Mouse (Mus musculus) hindbrain, embryonic 10.5 days (tissue): ENCODE results near the gene Oxnad1. TPM values are rescaled to one million over a fixed set of nuclear protein-coding genes. Genes with fewer than 3 reads are reported as not detected.
A peak's percentile ranks its signal among the peaks of the same experiment; 100 is the strongest.

Experiments
- DNase-seq: peaks from one replicate; pipeline ENCODE4 v3.0.0-alpha.2; 2017; ENCODE audit warnings: low spot score
- H3K27ac ChIP-seq: fragments of 300-500 bp; sonication (generic); 2 replicates; pipeline ENCODE4 v1.5.1; 2016; ENCODE audit warnings: mild to moderate bottlenecking, moderate library complexity
- H3K27me3 ChIP-seq: fragments of 300-500 bp; sonication (generic); 2 replicates; pipeline ENCODE4 v1.6.1; 2016; ENCODE audit warnings: mild to moderate bottlenecking; ENCODE audit not compliant: poor library complexity, insufficient read depth, severe bottlenecking
- H3K36me3 ChIP-seq: fragments of 300-500 bp; sonication (generic); 2 replicates; pipeline ENCODE4 v1.6.1; 2016; ENCODE audit warnings: mild to moderate bottlenecking, moderate library complexity
- H3K4me1 ChIP-seq: fragments of 300-500 bp; sonication (generic); replicated peaks from 2 replicates; pipeline ENCODE4 v1.6.1; 2016; ENCODE audit warnings: mild to moderate bottlenecking
- H3K4me3 ChIP-seq: fragments of 300-500 bp; sonication (generic); 2 replicates; pipeline ENCODE4 v1.5.1; 2016; ENCODE audit warnings: mild to moderate bottlenecking, moderate library complexity
- H3K9me3 ChIP-seq: fragments of 300-500 bp; sonication (generic); 2 replicates; pipeline ENCODE4 v1.6.1; 2016; ENCODE audit warnings: mild to moderate bottlenecking, moderate library complexity
- WGBS: fragments of 180-500 bp; shearing (Covaris S2); methylation state at CpG from one replicate; pipeline ENCODE4 v1.1.7; 2016; 5-methylcytosine and 5-hydroxymethylcytosine counted together
- polyA plus RNA-seq: library from polyadenylated mRNA; unstranded; fragments of >200 nt; fragmentation: Nextera tagmentation; extraction: Ambion mirVana; gene quantifications from 2 replicates; pipeline ENCODE4 v1.2.1, GENCODE M21; 2016

Gene Oxnad1
- polyA plus RNA-seq = 22.2 and 23.0 TPM in 2 replicates

- no peak for DNase-seq
- Histone ChIP-seq H3K36me3 (peaks cover 29% of the 10 kb centered on the region), H3K4me3 (peak within 1 kb of the TSS; percentile 71), H3K9me3 (no peaks in the 10 kb centered on the region), H3K4me1 (peaks cover 23% of the 10 kb centered on the region), H3K27me3 (no peaks in the 10 kb centered on the region), H3K27ac (peak within 1 kb of the TSS; percentile 91)
- WGBS = 4% methylated on average over 22 of the region's 22 CpGs
These were observed at the start of gene Oxnad1 for GRCm38 (mm10) chr14:32084761-32085485. TSS of gene Oxnad1 (plus strand) at chr14:32085374.

GRCm38 (mm10) chr14:32036482-32036881 is 48.7 kb upstream of the Oxnad1 start:
- Histone ChIP-seq H3K36me3 (no peaks in the 10 kb centered on the region), H3K27me3 (no peaks in the 10 kb centered on the region), H3K4me3 (no peak overlapping the region), H3K9me3 (no peaks in the 10 kb centered on the region), H3K4me1 (no peaks in the 10 kb centered on the region), H3K27ac (no peak overlapping the region)
- DNase-seq = no peak
- WGBS = 77% methylated on average over 5 of the region's 5 CpGs

DNA sequence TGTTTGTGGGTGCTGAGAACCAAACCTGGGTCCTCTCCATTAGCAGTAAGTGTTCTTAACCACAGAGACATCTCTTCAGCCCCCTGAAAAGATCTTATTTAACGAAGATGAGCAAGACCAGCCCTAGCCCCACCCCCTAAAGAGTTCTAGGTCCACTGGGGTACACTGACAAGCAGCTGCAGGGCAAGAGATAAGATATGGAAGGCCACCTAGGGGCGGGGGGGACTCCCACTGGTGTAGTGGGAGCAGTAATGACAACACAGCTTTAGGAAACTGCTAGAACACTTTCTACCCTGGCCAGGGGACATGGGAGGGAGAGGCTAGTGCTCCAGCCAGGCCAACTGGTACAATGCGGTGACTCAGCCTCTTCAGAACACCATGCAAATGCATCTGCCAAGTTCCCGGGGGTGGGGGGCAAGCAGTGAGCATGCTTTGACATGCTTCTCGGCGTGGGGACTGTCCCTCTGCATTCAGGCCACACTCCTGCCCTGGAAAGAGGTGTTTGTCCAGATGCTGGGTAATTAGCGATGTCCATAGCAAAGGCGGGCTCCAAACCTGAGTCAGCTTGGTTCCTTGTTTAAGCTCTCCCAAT is 47.4 kb upstream of the Oxnad1 start:
- no peaks in the 10 kb centered on the region for H3K36me3 ChIP-seq
- DNase-seq = no peak
- WGBS = 84% methylated on average over 8 of the region's 8 CpGs
- peak overlapping the region; percentile 16; the same call in 1 of the 2 replicates for H3K27ac ChIP-seq
- H3K9me3 ChIP-seq = no peaks in the 10 kb centered on the region
- H3K27me3 ChIP-seq = no peaks in the 10 kb centered on the region
- no peak overlapping the region for H3K4me3 ChIP-seq
- H3K4me1 ChIP-seq = no peaks in the 10 kb centered on the region

GRCm38 (mm10) chr14:32042108-32042507 is 43.1 kb upstream of the Oxnad1 start:
- WGBS = 68% methylated on average over 5 of the region's 5 CpGs
- H3K4me1 ChIP-seq = no peaks in the 10 kb centered on the region
- no peaks in the 10 kb centered on the region for H3K9me3 ChIP-seq
- no peak overlapping the region for H3K4me3 ChIP-seq
- no peak overlapping the region for H3K27ac ChIP-seq
- no peaks in the 10 kb centered on the region for H3K27me3 ChIP-seq
- no peaks in the 10 kb centered on the region for H3K36me3 ChIP-seq
- DNase-seq = no peak

DNA sequence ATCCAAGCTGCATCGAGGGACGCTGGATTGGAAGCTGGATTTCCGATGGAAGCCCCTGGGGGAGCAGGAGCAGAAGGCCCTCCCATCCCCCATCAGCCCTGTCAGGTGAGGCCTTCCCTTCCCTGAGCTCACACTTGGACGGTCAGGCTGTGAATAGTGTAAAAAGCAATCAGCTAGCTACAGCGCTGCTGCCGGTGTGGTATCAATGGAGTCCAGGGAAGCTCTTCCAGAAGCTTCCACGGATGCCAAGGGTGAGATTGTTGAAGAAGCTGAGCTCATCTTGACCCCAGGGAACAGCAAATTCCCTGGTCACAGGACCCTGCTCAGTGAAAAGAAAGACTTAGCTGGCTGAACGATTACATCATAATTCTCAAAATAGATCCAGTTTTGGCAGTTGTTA is 38.8 kb upstream of the Oxnad1 start:
- no peak for DNase-seq
- H3K27me3 ChIP-seq = no peaks in the 10 kb centered on the region
- H3K36me3 ChIP-seq = no peaks in the 10 kb centered on the region
- H3K9me3 ChIP-seq = no peaks in the 10 kb centered on the region
- WGBS = 81% methylated on average over 8 of the region's 8 CpGs
- 0 out of 2 replicates have a peak overlapping the region, but pooled peaks have one; percentile 9 for H3K27ac ChIP-seq
- H3K4me1 ChIP-seq = no peaks in the 10 kb centered on the region
- H3K4me3 ChIP-seq = no peak overlapping the region

GRCm38 (mm10) chr14:32050171-32050570 is 35.0 kb upstream of the Oxnad1 start:
- Histone ChIP-seq H3K27ac (no peak overlapping the region), H3K4me3 (no peak overlapping the region), H3K27me3 (no peaks in the 10 kb centered on the region), H3K9me3 (no peaks in the 10 kb centered on the region), H3K4me1 (peaks cover 4% of the 10 kb centered on the region), H3K36me3 (no peaks in the 10 kb centered on the region)
- no peak for DNase-seq
- WGBS = 83% methylated on average over 6 of the region's 6 CpGs

GRCm38 (mm10) chr14:32053895-32054294 is 31.3 kb upstream of the Oxnad1 start:
- WGBS = 79% methylated on average over 5 of the region's 5 CpGs
- Histone ChIP-seq H3K36me3 (no peaks in the 10 kb centered on the region), H3K9me3 (no peaks in the 10 kb centered on the region), H3K4me3 (no peak overlapping the region), H3K27ac (no peak overlapping the region), H3K27me3 (no peaks in the 10 kb centered on the region), H3K4me1 (peaks cover 11% of the 10 kb centered on the region)
- DNase-seq = no peak

DNA sequence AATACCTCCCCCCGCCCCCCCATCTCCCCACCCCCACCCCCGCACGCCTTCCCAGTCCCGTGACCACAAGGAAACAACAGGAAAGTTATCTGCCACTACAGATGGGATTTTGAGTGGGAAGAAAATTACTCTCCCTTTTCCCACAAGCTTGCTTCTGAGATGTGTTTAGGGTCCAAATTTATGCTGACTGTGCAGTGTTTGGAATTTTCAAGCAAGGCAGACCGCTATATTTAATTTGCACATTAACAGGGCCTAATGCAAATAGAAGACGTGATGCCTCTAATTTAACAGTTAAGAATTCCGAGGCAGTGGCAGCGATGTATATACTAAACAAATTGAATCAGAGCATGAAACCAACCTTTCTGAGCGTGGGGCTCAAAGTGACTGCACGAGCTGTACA is 30.4 kb upstream of the Oxnad1 start:
- DNase-seq = no peak
- peaks cover 11% of the 10 kb centered on the region for H3K4me1 ChIP-seq
- WGBS = 72% methylated on average over 10 of the region's 10 CpGs

DNA sequence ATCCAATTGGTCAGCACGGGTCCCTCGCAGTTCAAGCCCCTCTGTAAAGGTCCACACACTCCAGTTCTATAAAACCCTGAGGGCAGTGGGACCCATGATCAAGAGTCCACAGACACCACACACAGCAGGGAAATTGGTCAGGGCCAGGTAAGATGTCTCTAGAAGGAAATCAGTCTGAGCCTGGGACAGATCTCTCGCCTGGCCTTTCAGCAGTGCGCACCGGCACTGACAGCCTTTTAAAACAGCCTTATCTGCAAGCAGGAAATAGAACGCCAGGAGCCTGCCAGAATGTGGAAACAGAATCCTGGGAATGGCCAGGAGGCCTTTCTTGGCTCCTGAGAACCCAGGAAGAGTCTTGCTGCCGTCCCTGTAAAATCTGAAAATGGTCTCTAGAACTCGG is 29.4 kb upstream of the Oxnad1 start:
- Histone ChIP-seq H3K27me3 (no peaks in the 10 kb centered on the region), H3K27ac (no peak overlapping the region)
- 78% methylated on average over 8 of the region's 8 CpGs for WGBS

More for the DNA sequence above, 30.4 kb upstream of the Oxnad1 start:
- Histone ChIP-seq H3K9me3 (no peaks in the 10 kb centered on the region), H3K27ac (no peak overlapping the region), H3K36me3 (no peaks in the 10 kb centered on the region), H3K27me3 (no peaks in the 10 kb centered on the region), H3K4me3 (no peak overlapping the region)

DNA sequence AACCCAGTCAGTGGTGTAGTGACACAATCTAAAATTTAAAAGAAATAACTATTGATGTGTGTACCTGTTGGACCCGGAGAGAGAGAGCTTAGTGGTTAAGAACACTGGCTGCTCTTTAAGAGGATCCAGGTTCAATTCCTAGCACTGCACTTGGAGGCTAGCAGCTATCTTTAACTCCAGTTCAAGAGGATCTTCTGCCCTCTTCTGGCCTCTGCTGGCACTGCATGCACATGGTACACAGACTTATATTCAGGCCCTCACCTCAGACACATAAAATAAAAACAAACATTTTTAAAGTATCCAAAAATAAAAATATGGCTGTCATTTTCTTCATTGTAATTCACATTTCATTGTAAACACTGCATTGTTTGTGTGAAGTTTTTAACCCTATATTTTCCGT is 28.5 kb upstream of the Oxnad1 start:
- no peaks in the 10 kb centered on the region for H3K36me3 ChIP-seq
- H3K4me1 ChIP-seq = peaks cover 11% of the 10 kb centered on the region
- no peak overlapping the region for H3K4me3 ChIP-seq
- H3K27me3 ChIP-seq = no peaks in the 10 kb centered on the region
- no peak for DNase-seq
- no peaks in the 10 kb centered on the region for H3K9me3 ChIP-seq
- H3K27ac ChIP-seq = no peak overlapping the region
- 86% methylated on average over 2 of the region's 2 CpGs for WGBS

More for the DNA sequence above, 29.4 kb upstream of the Oxnad1 start:
- Histone ChIP-seq H3K9me3 (no peaks in the 10 kb centered on the region), H3K36me3 (no peaks in the 10 kb centered on the region), H3K4me1 (peaks cover 11% of the 10 kb centered on the region), H3K4me3 (no peak overlapping the region)
- DNase-seq = no peak

DNA sequence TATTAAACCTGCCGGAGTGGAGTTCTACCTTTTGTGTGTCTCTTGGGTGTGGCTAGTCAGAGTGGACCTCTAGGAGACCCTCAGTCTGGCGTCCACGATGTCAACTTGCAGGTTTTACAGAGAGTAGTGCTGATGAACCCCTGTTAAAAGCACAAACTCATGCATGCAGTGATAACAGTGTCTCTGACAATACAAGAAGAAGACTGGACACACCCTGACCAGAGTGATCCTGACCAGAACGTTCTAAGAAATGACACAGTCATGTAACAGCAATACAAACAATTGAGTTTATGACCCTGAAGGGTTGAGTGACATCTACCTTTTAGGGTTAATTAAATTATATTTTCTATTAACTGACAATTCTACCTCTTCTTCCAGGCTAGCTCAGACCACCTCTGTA is 27.5 kb upstream of the Oxnad1 start:
- DNase-seq = no peak
- Histone ChIP-seq H3K9me3 (no peaks in the 10 kb centered on the region), H3K27me3 (no peaks in the 10 kb centered on the region), H3K4me3 (no peak overlapping the region), H3K36me3 (no peaks in the 10 kb centered on the region), H3K4me1 (peaks cover 11% of the 10 kb centered on the region), H3K27ac (no peak overlapping the region)
- 86% methylated on average over 4 of the region's 4 CpGs for WGBS

DNA sequence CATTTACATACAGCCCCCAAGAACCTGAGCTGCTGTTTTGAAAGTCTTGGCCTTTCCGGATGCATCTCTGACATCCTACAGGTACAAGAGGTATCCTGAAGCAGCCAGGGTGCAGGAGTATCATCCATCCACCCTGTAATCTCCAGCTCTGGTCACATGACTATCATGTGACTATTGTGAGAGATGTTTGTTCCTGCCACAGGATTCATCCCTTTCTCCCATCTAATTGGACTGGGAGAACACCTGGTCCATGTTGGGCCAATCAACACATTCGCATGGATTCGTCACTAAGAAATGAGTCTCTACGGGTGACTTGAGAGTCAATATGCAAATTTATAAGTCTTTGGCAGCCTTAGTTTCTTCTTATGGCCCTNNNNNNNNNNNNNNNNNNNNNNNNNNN is 23.8 kb upstream of the Oxnad1 start:
- H3K4me3 ChIP-seq = no peak overlapping the region
- no peaks in the 10 kb centered on the region for H3K27me3 ChIP-seq
- H3K27ac ChIP-seq = no peak overlapping the region
- DNase-seq = no peak
- H3K9me3 ChIP-seq = peaks cover 8% of the 10 kb centered on the region
- no peaks in the 10 kb centered on the region for H3K4me1 ChIP-seq
- WGBS = 91% methylated on average over 4 of the region's 4 CpGs
- H3K36me3 ChIP-seq = no peaks in the 10 kb centered on the region

- Histone ChIP-seq H3K4me1 (peaks cover 15% of the 10 kb centered on the region), H3K36me3 (no peaks in the 10 kb centered on the region), H3K27ac (peak overlapping the region; percentile 66; the same call in 1 of the 2 replicates), H3K4me3 (no peak overlapping the region), H3K27me3 (no peaks in the 10 kb centered on the region), H3K9me3 (no peaks in the 10 kb centered on the region)
- no peak for DNase-seq
These were observed 12.4 kb upstream of the Oxnad1 start for GRCm38 (mm10) chr14:32072807-32073206.
